Mouse (Mus musculus) small intestine, adult 2 months (tissue): Measurements from ENCODE around the gene Gm20388.

ENCODE experiments used
- CTCF ChIP-seq: fragments of 200-500 bp; IDR thresholded peaks from 2 replicates; pipeline ENCODE4 v1.5.1; 2012; ENCODE audit warnings: low read depth, mild to moderate bottlenecking, control low read depth, inconsistent platforms, low read length, moderate library complexity, mixed read lengths; ENCODE audit not compliant: insufficient replicate concordance, insufficient read length; ENCODE audit errors: extremely low read depth
- POLR2A ChIP-seq: fragments of 200-500 bp; IDR thresholded peaks from 2 replicates; pipeline ENCODE4 v1.6.1; 2012; ENCODE audit warnings: low read depth, mild to moderate bottlenecking, control low read depth, inconsistent platforms, low read length, moderate library complexity

DNA sequence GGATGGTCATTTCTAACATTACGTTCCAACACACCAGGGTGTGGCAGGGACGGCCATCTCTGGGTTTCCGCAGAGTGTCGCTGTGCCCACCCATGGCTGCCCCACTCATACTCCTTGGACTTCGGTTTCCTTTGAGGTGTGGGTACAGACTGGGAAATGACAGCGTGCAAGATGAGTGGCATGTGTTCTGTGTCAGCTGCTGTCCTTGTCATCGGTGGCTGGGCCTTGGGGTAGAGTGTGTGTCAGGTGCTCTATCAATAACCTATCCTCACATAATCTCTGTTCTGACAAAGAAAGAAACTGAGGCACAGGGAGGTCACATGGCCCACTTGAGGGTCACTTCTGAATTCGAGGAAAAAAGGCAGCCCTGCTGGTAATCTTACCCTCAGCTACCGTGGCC is 2726.6 kb downstream of the Gm20388 start:
- TF ChIP-seq CTCF (no peak), POLR2A (no peak)
